Mouse (Mus musculus): Measurements from ENCODE around the gene Cyp1b1.

Cyp1b1 gene

DNA sequence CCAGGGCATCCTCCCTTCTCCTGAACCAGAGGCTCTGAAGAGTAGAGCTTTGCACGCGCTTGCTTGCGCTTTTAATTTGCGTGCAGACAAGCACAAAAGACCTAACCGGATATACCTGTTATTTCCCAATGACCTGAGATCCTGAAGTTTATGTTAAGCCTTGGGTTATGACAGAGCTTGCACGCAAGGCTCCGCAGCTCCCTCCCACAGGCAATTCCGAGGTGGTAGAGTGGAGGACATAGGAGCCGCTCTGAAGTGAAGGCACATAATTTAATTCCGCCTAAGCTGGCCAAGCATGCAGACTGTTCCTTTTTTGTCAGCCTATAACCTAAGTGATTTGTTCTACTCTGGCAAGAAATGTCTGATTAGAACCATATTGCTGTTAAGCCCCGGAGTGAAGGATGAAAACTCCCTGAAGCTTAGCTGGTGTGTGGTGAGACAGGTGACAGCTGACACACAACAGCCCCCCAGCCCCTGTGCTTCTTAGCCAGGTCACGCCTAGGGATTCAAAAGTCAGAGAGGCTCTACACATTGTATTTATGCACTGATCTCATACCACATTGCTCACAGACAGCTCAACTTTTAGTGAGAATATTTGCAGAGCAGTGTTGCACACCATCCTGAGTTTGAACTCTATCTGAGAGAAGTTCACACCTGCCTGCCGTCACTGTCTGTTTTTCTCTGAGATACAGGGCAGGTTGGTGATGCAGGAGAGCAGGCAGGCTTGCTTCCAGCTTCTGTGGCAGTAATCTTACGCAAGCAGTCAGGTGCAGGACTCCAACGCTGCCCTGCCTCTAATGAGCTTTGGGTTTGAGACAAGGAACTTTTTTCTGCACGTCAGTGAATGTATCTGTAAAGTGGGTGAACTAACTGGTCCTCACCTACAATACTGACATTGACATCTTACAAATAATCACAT lies 14.0 kb upstream of the Cyp1b1 start:
- no peak for TF ChIP-seq GATA4 (IDR thresholded peaks at IDR 0.05; ENCODE audit: insufficient replicate concordance, low read length)

DNA sequence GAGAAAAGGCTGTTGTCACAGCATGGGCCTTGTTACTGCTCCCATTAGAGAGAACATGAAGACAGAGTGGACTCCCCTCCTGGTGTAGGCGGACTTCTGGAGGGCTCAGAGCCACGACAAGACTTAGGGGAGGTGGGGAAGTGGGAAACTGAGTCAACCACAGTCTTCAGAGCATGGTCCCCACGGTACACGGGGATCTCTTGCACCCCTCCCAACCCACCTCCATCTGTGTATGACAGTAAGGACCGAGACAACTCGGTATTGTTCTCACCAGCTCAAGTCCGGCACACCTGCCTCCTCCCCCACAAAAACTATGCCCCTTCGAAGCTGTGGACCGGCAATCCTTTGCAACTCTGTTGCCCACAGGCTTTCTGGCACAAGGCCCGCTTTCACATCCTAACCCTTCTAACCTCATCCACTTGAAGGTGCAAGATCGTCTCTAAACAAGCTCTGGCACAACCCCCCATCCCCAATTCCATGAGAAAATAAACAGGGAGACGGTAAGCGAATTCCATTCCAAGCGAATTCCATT lies 13.3 kb upstream of the Cyp1b1 start:
- no peak for TF ChIP-seq GATA4 (IDR thresholded peaks at IDR 0.05; ENCODE audit: insufficient replicate concordance, low read length)

DNA sequence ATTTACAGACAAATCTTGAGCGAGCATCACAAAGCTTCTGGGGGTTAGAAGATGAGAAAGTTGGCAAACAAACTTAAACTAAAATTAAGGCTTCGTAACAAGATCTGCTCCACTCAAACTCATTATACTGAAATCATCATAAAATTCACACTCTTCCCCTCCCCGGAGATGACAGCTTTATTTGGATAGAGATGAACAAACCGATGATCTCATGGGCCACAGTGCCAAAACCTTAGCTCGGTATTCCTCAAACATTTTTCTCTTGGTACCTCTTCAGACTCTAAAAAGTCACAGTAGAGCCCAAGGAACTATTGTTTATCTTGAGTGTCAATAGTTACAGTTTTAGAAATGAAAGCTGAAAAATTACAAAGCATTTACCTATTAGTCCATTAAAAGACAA lies 11.8 kb upstream of the Cyp1b1 start:
- TF ChIP-seq GATA4 (IDR thresholded peaks at IDR 0.05; ENCODE audit: insufficient replicate concordance, low read length) = no peak

DNA sequence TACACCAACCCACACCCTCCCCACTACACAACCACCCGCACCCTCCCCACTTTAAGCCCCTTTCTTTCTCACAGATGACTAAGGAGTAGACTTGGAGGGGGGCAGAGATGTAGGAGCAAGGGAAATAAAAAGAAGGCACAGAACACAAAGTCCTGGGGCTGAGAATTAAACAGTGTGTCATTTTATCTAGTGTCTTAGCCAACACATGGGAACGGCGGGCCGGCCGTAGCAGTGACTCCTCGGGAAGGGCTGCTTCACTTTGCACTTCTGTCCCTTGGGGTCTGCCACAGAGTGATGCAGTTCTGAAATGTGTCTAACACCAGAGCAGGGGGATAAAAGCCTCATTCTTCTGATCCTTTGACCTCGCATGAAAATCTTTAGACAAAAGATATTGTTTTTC lies 5.8 kb upstream of the Cyp1b1 start:
- TF ChIP-seq GATA4 (IDR thresholded peaks at IDR 0.05; ENCODE audit: insufficient replicate concordance, low read length) = no peak

DNA sequence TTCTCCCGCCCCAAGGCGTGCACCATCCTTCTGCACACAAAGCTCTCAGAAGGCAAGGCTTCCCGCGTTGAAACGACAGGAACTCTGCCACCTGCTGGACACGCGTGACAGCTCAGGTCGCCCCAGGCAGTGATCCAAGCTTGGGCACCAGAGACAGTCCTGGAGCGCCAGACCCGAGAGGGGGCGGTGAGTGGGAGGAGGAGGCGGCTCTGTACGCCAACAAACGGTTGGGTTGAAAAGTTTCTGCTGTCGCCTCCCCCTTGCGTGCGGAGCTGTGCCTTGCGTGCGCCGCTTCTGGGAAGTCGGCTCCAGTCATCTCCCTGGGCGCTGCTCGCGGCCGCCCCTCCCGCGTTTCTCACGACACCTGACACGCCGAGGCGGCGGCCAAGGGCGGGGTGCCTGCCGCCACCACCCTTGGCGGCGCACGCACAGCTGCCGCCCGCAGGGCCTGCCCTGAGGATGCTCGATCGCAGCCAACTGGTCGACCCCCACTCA lies 835 bp upstream of the Cyp1b1 start:
- TF ChIP-seq GATA4 (IDR thresholded peaks at IDR 0.05; ENCODE audit: insufficient replicate concordance, low read length) = no peak

DNA sequence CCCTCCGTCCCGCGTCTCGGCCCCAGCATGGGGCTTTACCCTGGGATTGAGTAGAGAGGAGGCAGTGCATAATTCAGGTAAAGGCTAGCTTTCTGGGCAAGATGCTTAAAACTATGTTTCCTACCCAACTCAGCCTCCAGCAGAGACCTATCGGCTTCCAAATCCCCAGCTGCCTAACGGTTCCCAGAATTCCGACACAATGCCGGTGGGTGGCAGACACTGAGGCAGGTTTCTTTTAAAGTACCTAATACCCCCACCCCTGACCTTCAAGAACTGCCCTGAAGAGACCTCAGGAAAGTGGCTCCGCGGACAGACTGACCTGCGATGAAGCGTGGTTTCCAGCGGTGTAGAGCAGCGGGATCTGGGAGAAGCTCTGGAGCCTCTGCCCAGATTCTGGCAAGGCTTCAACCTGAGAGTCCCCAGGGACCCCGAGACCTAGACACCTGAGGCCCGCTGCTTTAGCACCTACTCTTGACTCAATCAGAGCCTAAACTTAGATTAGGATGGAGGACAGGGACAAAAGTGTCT lies 429 bp downstream of the Cyp1b1 start:
- TF ChIP-seq GATA4 (IDR thresholded peaks at IDR 0.05; ENCODE audit: insufficient replicate concordance, low read length) = no peak

DNA sequence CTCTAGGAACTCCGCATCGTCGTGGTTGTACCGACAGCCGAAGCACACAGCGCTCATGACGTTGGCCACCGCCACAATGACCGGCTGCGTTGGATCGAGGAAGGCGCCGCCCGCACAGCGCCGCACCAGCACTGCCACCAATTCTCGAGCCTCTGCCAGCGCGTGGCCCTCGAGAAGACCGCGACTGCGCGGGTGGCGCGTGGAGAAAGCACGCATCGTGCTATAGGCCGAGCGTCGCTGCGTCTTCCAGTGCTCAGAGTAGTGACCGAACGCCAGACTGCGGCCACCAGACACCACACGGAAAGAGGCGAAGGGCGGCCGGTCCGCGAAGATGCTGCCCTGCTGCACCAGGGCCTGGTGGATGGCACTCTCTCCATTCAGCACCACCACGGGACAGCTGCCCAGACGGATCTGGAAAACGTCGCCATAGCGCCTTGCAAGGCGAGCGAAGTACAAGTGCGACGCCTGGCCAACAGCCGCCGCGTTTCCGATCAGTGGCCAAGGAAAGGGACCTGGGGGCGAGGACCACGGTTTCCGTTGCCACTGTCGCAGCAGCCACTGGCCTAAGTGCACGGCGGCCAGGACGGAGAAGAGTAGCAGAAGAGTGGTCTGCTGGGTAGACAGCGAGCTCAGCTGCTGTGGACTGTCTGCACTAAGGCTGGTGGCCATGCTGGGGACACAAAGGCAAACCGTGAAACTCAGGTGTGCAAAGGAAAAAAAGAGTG lies 1.1 kb downstream of the Cyp1b1 start:
- TF ChIP-seq GATA4 (IDR thresholded peaks at IDR 0.05; ENCODE audit: insufficient replicate concordance, low read length) = no peak

DNA sequence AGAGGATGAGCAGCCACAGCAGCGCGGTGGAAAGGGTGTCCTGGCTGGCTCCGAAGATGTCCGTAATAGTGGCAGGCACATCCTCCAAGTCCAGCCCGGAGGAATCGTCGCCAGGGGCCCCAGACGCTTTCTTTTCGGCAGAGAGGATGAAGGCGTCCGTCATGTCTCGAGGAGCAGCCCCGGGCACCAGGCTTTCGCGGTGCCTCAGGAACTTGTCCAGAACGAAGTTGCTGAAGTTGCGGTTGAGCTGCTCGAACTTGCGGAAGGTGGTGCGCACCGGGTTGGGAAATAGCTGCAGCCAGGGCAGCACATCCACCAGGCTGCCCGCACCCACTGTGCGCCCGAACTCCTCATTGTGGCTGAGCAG lies 1.6 kb downstream of the Cyp1b1 start:
- no peak for TF ChIP-seq GATA4 (IDR thresholded peaks at IDR 0.05; ENCODE audit: insufficient replicate concordance, low read length)

DNA sequence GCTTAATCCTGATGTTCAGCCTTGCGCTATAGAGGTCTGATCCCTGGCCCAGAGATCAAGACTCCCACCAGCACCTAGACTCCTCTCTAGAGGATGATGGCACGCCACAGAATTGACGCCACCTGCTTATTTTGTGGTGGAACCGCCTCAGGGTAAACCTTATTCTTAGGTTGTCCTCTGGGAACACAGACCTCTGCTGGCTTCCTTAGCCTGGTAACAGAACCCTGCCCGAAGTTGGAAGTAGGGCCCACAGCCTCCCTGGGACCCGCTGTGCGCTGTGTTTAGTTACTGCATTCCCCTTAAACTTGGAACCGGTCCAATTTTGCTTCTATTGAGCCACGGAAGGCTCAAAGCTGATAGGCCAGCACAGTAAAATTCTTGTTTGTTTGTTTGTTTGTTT lies 2.3 kb downstream of the Cyp1b1 start:
- TF ChIP-seq GATA4 (IDR thresholded peaks at IDR 0.05; ENCODE audit: insufficient replicate concordance, low read length) = no peak

DNA sequence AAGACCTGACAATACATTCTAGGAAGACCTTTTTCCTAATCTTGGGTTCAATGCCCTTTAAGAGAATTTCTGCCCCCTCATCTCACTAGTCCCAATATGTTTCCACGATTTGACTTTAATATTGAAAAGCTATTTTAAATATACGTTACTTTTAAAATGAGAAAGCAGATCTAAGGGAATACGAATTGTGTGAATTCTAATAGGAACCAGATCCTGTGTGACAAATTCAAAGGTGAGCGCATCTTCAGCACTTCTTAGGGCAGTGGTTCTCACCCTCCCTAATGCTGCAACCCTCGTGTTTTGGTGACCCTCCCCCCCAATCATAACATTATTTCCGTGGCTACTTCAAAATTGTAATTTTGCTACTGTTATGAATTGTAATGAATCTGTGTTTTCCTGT lies 2.9 kb downstream of the Cyp1b1 start:
- no peak for TF ChIP-seq GATA4 (IDR thresholded peaks at IDR 0.05; ENCODE audit: insufficient replicate concordance, low read length)

DNA sequence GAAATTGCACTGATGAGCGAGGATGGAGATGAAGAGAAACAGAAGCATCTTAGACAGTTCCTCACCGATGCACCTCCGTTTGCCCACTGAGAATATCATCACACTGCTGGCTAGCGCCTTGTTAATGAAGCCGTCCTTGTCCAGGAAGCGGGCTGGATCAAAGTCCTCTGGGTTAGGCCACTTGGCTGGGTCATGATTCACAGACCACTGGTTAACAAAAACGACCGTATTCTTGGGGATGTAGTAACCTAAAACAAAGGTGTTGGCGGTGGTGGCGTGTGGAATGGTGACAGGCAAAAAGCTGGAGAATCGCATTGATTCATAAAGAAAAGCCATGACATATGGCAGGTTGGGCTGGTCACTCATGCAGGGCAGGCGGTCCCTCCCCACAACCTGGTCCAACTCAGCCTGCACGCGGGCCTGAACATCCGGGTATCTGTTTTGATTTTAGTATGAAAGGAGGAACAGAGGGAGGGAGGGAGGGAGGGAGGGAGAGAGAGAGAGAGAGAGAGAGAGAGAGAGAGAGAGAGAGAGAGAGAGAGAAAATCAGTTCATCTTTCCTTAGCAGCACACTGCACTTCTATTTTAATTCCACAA lies 4.5 kb downstream of the Cyp1b1 start:
- no peak for TF ChIP-seq GATA4 (IDR thresholded peaks at IDR 0.05; ENCODE audit: insufficient replicate concordance, low read length)

DNA sequence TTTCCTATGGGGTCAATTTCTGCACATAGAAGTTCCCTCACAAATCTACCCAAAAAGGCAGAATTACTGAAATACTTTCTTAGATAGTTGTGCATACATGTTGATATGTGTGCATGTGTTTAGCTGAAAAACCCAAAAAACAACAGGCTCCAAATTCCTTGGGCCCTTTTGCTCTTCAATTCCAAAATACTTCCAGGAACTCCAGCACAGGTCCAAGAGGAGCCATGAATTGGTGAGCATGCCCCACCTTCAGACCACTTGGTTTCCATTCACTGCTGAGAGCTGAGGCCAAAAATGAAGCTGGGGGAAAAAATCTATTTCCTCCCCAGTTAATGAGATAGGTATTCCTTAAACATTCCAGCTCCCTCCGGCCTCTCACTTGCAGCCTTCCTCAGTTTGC lies 5.1 kb downstream of the Cyp1b1 start:
- TF ChIP-seq GATA4 (IDR thresholded peaks at IDR 0.05; ENCODE audit: insufficient replicate concordance, low read length) = no peak

DNA sequence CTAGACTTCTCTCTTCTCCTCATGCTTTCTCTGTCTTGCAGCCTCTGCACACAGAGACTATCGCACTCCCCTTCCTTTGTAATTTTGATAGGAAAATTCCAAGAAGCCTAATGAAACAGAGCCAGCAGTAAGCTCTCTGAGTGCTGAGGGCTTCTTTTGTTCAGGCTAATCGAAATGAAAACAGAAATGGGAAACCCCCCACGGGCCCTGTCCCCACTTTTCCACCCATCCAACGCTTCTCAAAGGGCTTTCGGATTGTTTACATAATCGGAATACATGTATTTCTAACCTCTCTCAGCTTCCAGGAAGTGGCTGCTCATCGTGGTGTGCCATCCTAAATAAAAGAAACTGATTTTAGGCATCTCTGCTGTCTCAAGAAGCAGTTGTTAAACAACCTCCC lies 6.7 kb downstream of the Cyp1b1 start:
- TF ChIP-seq GATA4 (IDR thresholded peaks at IDR 0.05; ENCODE audit: insufficient replicate concordance, low read length) = no peak

DNA sequence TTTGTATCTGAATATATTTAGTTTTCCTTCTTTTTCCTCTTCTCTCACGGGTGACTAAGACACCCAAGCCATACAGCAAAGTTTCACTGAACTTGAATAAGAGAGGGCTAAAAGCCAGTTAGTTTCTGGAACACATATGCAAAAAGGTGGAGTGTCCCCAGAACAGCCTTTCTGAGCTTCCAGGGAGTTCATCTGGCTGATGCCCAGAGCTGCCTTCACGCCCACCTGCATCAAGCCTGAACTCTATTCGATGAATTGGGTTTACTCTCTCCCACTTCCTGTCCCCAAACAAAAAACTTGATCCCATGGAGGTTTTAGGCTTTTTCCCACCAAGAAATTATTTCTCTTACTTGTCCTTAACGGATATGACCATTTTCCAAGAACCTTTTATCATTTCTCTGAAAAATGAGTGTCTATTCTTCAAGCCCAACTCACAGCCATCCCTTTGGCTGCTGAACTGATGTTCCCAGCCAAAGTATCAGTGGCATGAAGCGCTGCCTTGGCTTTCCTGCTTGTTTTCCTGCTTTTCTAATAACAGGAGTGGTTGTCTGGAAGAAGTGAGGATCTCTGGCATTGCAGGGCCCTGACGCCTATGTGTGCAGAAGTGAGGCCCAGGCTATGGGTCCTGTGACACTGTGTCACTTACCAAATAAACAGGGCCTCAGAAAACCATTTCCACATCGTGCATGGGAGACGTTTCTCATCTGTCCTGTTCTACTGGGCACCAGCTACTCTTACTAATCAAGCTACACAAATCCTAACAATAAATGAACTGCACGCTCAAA lies 9.0 kb downstream of the Cyp1b1 start:
- no peak for TF ChIP-seq GATA4 (IDR thresholded peaks at IDR 0.05; ENCODE audit: insufficient replicate concordance, low read length)

DNA sequence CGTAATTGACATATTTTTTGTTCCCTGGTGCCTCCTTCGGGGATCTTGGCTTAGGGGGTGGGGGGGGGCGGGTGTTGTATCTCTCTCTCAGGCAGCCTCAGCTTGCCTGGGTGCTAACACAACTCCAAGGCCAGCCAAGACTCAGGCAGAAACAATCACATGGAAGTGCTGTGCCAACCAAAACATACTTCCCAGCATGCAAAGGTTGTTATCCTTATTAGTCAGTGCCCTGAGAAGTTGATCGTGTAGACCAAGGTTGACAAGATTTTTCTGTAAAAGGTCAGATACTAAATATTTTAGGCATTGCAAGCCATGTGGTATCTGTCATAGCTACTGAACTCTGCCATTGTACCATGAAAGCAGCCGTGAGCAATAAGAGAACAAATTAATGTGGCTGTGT lies 14.0 kb downstream of the Cyp1b1 start:
- TF ChIP-seq GATA4 (IDR thresholded peaks at IDR 0.05; ENCODE audit: insufficient replicate concordance, low read length) = no peak
